Mouse (Mus musculus): ENCODE data around the gene Nkx2-9. TPM values are rescaled to one million over a fixed set of nuclear protein-coding genes. Genes with fewer than 3 reads are reported as not detected.

The Nkx2-9 gene
- polyA plus RNA-seq (2017; shearing (Covaris generic)), result not detected

- no peak for ATAC-seq
Observed at GRCm38 (mm10) chr12:56612761-56613437, at the start of gene Nkx2-9. Gene Nkx2-9, minus strand, starts transcription at chr12:56613284.

DNA sequence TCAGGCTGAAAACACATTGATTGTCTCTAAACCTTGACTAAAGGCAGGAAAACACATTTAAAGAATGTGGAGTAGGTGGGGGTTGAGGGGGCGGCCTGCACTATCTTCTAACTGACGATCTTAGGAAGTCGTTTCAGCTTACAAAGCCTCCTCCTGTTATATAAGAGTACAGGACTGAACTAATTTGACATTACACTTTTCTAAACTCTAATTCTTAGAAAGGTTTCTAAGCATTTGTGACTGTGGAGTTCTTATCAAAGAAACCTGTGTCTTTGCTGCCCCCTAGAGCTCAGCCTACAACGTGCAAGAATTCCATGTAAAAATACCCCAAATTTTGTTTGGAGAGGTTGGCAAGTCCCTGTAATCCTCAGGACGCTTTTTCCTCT lies 24.1 kb upstream of the Nkx2-9 start:
- ATAC-seq, result no peak

- no peak for ATAC-seq
Observed at GRCm38 (mm10) chr12:56636534-56637180, 23.6 kb upstream of the Nkx2-9 start.

GRCm38 (mm10) chr12:56616088-56616487 lies 3.0 kb upstream of the Nkx2-9 start:
- no peak for ATAC-seq

- ATAC-seq, result no peak
Observed at GRCm38 (mm10) chr12:56615391-56615790, 2.3 kb upstream of the Nkx2-9 start.

GRCm38 (mm10) chr12:56614513-56614912 lies 1.4 kb upstream of the Nkx2-9 start:
- no peak for ATAC-seq

DNA sequence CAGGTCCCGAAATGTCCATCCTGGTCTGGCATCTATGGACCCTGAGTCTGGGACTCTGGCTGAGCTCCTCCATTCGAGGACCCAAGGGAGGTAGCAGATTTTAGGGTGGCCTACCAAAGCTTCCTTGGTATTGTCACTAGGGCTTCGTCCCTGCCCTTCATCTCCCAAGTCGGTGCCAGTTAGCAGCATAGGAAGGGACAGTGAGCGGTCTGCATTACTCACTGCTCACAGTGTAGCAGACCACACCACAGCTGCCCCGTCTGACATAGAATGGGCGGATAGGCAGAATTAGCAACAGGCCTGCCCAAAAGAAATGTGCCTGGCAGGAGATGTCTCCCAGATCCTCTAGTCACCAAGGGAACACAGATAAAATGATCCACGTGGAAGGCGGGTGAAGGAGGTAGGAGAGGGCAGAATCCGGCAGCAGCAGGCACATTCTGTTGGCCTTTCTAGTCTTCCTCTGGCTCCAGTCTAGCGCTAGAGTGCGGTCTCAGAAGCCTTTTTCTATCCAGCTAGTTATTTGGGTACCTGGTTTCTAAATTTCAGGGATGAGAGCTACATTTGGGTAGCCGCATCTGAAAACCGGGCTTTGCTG lies 929 bp upstream of the Nkx2-9 start:
- ATAC-seq, result no peak

- ATAC-seq, result no peak
Observed at GRCm38 (mm10) chr12:56613438-56613830, 350 bp upstream of the Nkx2-9 start.

- no peak for ATAC-seq
Observed at GRCm38 (mm10) chr12:56612349-56612735, 742 bp downstream of the Nkx2-9 start.

DNA sequence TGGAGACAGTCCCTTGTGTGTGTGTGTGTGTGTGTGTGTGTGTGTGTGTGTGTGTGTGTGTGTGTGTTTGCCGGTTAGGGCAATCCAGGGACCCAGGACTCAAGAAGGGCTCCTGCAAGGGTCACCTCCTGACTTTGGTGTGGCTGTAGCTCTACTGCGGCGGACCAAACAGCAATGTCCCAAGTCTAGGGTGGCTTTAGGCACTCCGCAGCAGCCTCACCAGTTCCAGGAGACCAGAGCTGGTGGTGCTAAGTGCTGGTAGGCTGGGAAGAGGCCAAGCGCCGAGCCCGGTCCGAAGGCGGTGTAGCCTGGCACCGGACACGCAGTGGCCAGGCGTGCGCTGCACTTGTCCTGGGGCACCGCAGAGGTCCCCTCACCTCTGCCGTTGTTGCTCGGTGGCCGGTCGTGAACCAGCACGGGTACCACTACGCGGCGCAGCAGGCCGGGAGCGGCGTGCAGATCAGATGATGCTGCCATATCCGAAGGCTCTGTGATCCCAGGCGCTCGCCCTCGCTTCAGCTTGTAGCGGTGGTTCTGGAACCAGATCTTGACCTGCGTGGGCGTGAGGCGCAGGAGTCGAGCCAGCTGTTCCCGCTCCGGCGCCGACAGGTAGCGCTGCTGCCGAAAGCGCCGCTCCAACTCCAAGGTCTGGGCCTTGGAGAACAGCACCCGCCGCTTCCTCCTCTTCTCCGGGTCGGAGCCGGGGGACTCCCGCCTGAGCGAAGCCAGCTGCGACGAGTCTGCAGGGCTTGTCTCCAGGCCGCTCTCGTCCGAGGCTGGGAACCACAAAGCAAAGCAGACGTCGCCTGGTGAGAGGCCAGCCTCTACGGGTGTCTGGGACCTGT lies 1.4 kb downstream of the Nkx2-9 start:
- ATAC-seq, result no peak

- no peak for ATAC-seq
Observed at GRCm38 (mm10) chr12:56610851-56611250, 2.2 kb downstream of the Nkx2-9 start.

GRCm38 (mm10) chr12:56591722-56592121 lies 21.4 kb downstream of the Nkx2-9 start:
- ATAC-seq, result no peak

GRCm38 (mm10) chr12:56587830-56588229 lies 25.3 kb downstream of the Nkx2-9 start:
- ATAC-seq, result no peak

Other genes with a start within 250 kb of the Nkx2-9 start
- gene Nkx2-1, start 76.4 kb downstream of the Nkx2-9 start, polyA plus RNA-seq (2017; shearing (Covaris generic)), result not detected
- gene Pax9, start 78.5 kb upstream of the Nkx2-9 start, polyA plus RNA-seq (2017; shearing (Covaris generic)), result not detected